Mouse (Mus musculus): Measurements from ENCODE around the gene Spats1.
"Not testable (repeated sequence)": the region's sequence is repeated elsewhere in the genome, so short reads cannot be mapped to it uniquely, and the experiment has no call there.

The Spats1 gene

GRCm38 (mm10) chr17:45433419-45434261 lies 41.6 kb downstream of the Spats1 start, which contains the start of gene Cdc5l:
TSS of gene Cdc5l (minus strand) at chr17:45433737.
- peak; percentile 98 for DNase-seq

- peak; percentile 20 for DNase-seq
These were observed 42.4 kb downstream of the Spats1 start for GRCm38 (mm10) chr17:45432706-45433398.

- no peak for DNase-seq
These were observed 43.2 kb downstream of the Spats1 start for GRCm38 (mm10) chr17:45432007-45432406.

GRCm38 (mm10) chr17:45417387-45417786 lies 57.8 kb downstream of the Spats1 start:
- no peak for DNase-seq

GRCm38 (mm10) chr17:45411617-45412016 lies 63.6 kb downstream of the Spats1 start:
- DNase-seq, result not testable (repeated sequence)

- DNase-seq, result no peak
These were observed 66.5 kb downstream of the Spats1 start for GRCm38 (mm10) chr17:45408719-45409118.

- DNase-seq, result no peak
These were observed 68.9 kb downstream of the Spats1 start for GRCm38 (mm10) chr17:45406281-45406680.

- DNase-seq, result peak; percentile 34
These were observed 72.0 kb downstream of the Spats1 start for GRCm38 (mm10) chr17:45403207-45403606.

- DNase-seq, result no peak
These were observed 72.6 kb downstream of the Spats1 start for GRCm38 (mm10) chr17:45402601-45403000.

GRCm38 (mm10) chr17:45402126-45402525 lies 73.1 kb downstream of the Spats1 start:
- DNase-seq, result no peak

GRCm38 (mm10) chr17:45401126-45401905 lies 73.9 kb downstream of the Spats1 start:
- no peak for DNase-seq

- DNase-seq, result no peak
These were observed 77.2 kb downstream of the Spats1 start for GRCm38 (mm10) chr17:45398021-45398420.

GRCm38 (mm10) chr17:45397541-45397940 lies 77.7 kb downstream of the Spats1 start:
- DNase-seq, result no peak

- DNase-seq, result no peak
These were observed 80.6 kb downstream of the Spats1 start for GRCm38 (mm10) chr17:45394612-45395011.

- no peak for DNase-seq
These were observed 81.5 kb downstream of the Spats1 start for GRCm38 (mm10) chr17:45393765-45394164.
